Mouse (Mus musculus) embryonic facial prominence, embryonic 15.5 days (tissue): ENCODE measurements around the gene Mvb12b. TPM values are rescaled to one million over a fixed set of nuclear protein-coding genes. Genes with fewer than 3 reads are reported as not detected.
"Not testable (repeated sequence)": the region's sequence is repeated elsewhere in the genome, so short reads cannot be mapped to it uniquely, and the experiment has no call there.

Source experiments
- ATAC-seq: fragments of 200-750 bp; cut with Nextera tagmentation; 2 replicates; pipeline ENCODE4 v1.8.0; 2017; ENCODE audit warnings: low read depth, moderate TSS enrichment; ENCODE audit not compliant: insufficient number of reproducible peaks, low FRiP score, low TSS enrichment
- H3K27ac ChIP-seq: fragments of 300-500 bp; sonication (generic); replicated peaks from 2 replicates; pipeline ENCODE4 v1.5.1; 2015; ENCODE audit warnings: mild to moderate bottlenecking, inconsistent platforms
- H3K27me3 ChIP-seq: fragments of 300-500 bp; sonication (generic); 2 replicates; pipeline ENCODE4 v1.6.1; 2015; ENCODE audit warnings: inconsistent platforms
- H3K36me3 ChIP-seq: fragments of 300-500 bp; sonication (generic); 2 replicates; pipeline ENCODE4 v1.6.1; 2015; ENCODE audit warnings: mild to moderate bottlenecking, inconsistent platforms
- H3K4me1 ChIP-seq: fragments of 300-500 bp; sonication (generic); 2 replicates; pipeline ENCODE4 v1.6.1; 2015; ENCODE audit warnings: inconsistent platforms
- H3K4me2 ChIP-seq: fragments of 300-500 bp; sonication (generic); replicated peaks from 2 replicates; pipeline ENCODE4 v1.6.1; 2015; ENCODE audit warnings: mild to moderate bottlenecking, inconsistent platforms
- H3K4me3 ChIP-seq: fragments of 300-500 bp; sonication (generic); replicated peaks from 2 replicates; pipeline ENCODE4 v1.5.1; 2015; ENCODE audit warnings: mild to moderate bottlenecking, inconsistent platforms
- H3K9ac ChIP-seq: fragments of 300-500 bp; sonication (generic); 2 replicates; pipeline ENCODE4 v1.6.1; 2015; ENCODE audit warnings: inconsistent platforms
- H3K9me3 ChIP-seq: fragments of 300-500 bp; sonication (generic); replicated peaks from 2 replicates; pipeline ENCODE4 v1.6.1; 2016; ENCODE audit warnings: inconsistent platforms
- WGBS: fragments of 180-500 bp; shearing (Covaris S2); methylation state at CpG from one replicate; pipeline ENCODE4 v1.1.7; 2015; 5-methylcytosine and 5-hydroxymethylcytosine counted together
- polyA plus RNA-seq: library from polyadenylated mRNA; unstranded; fragments of >200 nt; fragmentation: Nextera tagmentation; extraction: Ambion mirVana; gene quantifications from 2 replicates; pipeline ENCODE4 v1.2.1, GENCODE M21; 2015

Gene Mvb12b
- polyA plus RNA-seq, 1 experiment from 2014 or later, result 22.8 TPM

DNA sequence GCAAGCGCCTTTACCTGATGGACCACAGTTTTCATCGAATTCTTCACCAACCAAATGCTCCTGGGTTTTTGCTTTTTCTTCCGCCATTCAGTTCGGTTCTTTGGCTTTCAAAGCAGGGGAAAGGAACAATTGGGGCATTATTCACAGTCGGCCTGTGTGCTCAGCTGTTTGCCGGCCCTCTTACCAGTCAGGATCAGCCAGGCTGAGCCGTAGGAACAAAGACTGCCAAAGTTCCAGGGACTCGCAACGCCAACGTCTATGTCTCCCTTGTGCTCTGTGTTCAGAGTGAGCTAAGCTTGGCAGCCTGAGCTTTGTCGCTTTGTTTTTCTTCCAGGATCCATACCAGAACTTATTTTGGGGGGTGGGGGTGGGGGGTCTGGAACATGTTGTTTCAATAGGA is 28.9 kb upstream of the Mvb12b start:
- 40% methylated on average over 11 of the region's 11 CpGs for WGBS
- no peak overlapping the region for H3K4me3 ChIP-seq
- 0 out of 2 replicates have a peak, but pooled peaks cover 4% of the 10 kb centered on the region for H3K27me3 ChIP-seq
- H3K4me2 ChIP-seq, result no peak overlapping the region
- H3K27ac ChIP-seq, result no peak overlapping the region
- no peak for ATAC-seq
- peaks cover 10% of the 10 kb centered on the region; the same call in 1 of the 2 replicates for H3K4me1 ChIP-seq
- no peaks in the 10 kb centered on the region for H3K9me3 ChIP-seq
- H3K36me3 ChIP-seq, result no peaks in the 10 kb centered on the region
- no peak overlapping the region for H3K9ac ChIP-seq

DNA sequence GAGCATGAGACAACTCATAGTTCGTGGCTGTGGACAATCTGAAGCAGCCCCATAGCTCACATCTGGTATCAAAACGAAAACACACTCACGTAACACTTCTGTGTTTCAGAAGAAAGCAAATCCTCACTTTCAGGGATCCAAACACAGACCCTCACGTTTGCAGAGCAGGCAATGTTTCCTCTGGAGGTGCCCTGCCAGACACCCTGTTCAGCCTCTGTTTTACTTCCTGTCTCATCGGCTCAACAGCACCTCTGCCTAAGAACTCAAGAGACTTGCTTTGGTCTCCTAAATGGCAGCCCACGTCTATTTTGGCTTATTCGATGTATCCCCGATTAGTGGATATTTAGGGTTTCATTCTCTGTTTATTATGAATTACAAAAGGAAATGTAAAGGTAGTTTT is 27.3 kb upstream of the Mvb12b start:
- no peak overlapping the region for H3K4me3 ChIP-seq
- H3K9ac ChIP-seq, result no peak overlapping the region
- H3K36me3 ChIP-seq, result no peaks in the 10 kb centered on the region
- H3K4me1 ChIP-seq, result peaks cover 7% of the 10 kb centered on the region; the same call in 1 of the 2 replicates
- H3K4me2 ChIP-seq, result no peak overlapping the region
- H3K27me3 ChIP-seq, result no peaks in the 10 kb centered on the region
- H3K9me3 ChIP-seq, result no peaks in the 10 kb centered on the region
- 63% methylated on average over 8 of the region's 8 CpGs for WGBS
- no peak overlapping the region for H3K27ac ChIP-seq
- ATAC-seq, result no peak

DNA sequence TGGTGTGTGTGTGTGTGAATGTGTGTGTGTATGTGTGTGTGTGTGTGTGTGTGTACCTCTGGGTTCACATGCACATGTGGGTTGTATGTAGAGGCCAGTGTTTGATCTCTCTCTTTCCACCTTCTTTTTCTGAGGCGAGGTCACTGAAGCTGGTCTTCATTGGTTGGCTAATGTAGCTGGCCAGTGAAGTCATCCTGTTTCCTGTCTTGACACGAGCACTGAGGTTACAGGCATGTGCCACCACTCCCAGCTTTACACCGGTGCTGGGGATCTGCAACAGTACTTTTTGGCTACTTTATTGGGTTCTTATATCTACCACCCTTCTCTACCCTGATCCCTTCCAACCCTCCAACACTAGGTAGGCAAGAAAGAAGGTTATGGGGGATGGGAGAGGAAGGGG is 26.6 kb upstream of the Mvb12b start:
- H3K9me3 ChIP-seq, result no peaks in the 10 kb centered on the region
- no peaks in the 10 kb centered on the region for H3K27me3 ChIP-seq
- H3K4me2 ChIP-seq, result no peak overlapping the region
- ATAC-seq, result no peak
- 55% methylated on average over 2 of the region's 3 CpGs for WGBS
- H3K4me3 ChIP-seq, result no peak overlapping the region
- H3K9ac ChIP-seq, result no peak overlapping the region
- no peak overlapping the region for H3K27ac ChIP-seq
- H3K36me3 ChIP-seq, result no peaks in the 10 kb centered on the region
- 0 out of 2 replicates have a peak, but pooled peaks cover 3% of the 10 kb centered on the region for H3K4me1 ChIP-seq

DNA sequence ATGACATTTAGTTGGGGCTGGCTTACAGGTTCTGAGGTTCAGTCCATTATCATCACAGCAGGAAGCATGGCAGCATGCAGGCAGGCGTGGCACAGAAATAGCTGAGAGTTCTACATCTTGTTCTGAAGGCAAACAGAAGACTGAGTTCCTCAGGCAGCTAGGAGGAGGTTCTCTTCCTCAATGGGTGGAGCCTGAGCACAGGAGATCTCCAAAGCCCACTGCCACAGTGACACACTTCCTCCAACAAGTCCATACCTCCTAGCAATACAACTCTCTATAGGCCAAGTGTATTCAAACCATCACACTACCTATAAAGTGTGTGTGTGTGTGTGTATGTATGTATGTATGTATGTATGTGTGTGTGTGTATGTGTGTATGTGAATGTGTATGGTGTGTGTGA is 25.9 kb upstream of the Mvb12b start:
- not testable (repeated sequence) for H3K27ac ChIP-seq, H3K36me3 ChIP-seq, ATAC-seq, H3K9me3 ChIP-seq, H3K9ac ChIP-seq, H3K4me2 ChIP-seq, H3K4me1 ChIP-seq, H3K27me3 ChIP-seq, H3K4me3 ChIP-seq
- WGBS, result 62% methylated on average over 1 of the region's 1 CpGs

DNA sequence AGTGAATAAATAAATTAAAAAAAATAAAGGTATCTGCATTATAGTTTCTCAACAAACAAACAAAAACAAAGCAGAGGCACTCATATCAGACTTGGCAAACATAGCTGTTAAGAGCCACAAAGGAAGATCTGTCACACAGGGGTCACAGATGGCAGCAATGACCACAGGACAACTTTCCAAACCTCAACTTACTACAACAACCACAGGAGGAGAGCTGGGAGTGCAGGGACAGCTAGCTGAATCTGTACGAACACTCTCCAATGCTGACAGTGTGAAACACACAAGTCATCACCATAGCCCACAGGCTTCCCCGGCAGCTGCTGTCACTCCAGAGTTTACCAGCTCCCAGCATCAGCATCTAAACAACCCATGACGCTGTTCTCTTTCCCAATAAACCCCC is 25.0 kb upstream of the Mvb12b start:
- Histone ChIP-seq H3K4me2 (no peak overlapping the region), H3K27ac (no peak overlapping the region), H3K4me1 (peaks cover 10% of the 10 kb centered on the region), H3K9ac (no peak overlapping the region), H3K9me3 (no peaks in the 10 kb centered on the region), H3K4me3 (no peak overlapping the region), H3K36me3 (no peaks in the 10 kb centered on the region), H3K27me3 (no peaks in the 10 kb centered on the region)
- WGBS, result 69% methylated on average over 3 of the region's 3 CpGs
- no peak for ATAC-seq

DNA sequence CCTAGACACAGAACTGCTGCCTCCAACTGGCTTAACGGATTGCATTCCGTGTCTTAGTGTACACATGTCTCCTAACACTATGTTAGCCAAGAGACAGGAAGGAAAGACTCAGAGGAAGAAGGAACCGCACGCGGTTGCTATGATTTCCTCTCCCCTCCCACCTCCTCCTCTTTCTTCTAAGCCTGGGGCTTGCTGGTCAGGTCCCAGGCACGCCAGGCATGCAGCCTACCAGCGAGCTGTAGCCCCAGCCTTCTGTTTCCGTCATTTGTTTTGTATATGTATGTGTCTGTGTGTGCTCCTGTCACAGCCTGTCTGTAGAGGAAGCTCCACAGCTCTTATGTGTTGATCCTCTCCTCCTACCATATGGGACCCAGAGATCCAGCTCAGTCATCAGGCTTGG is 20.6 kb upstream of the Mvb12b start:
- peak overlapping the region; percentile 68 for H3K27ac ChIP-seq
- no peak overlapping the region for H3K4me2 ChIP-seq
- no peaks in the 10 kb centered on the region for H3K27me3 ChIP-seq
- no peaks in the 10 kb centered on the region for H3K9me3 ChIP-seq
- 10% methylated on average over 8 of the region's 8 CpGs for WGBS
- ATAC-seq, result peak; percentile 67
- H3K36me3 ChIP-seq, result no peaks in the 10 kb centered on the region
- peaks cover 7% of the 10 kb centered on the region for H3K4me1 ChIP-seq
- no peak overlapping the region for H3K4me3 ChIP-seq
- no peak overlapping the region for H3K9ac ChIP-seq

DNA sequence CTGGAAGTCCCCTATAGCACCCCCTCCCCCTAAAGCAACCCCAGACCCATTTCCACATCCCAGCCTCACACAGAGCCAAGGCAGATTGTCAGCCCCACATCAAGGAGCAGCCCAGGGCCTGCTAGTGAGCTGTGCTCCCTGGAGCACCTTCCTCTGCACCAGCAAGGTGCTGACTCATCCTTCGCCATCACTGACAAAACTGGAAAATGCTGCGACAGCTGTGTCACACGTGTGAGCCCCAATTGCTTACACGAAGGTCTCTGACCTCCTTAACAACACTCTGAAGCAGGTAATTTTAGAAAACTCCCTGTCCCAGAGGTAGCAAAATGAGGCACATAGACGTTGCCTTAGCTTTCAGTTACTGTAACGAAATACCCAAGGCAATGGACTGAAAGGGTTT is 19.4 kb upstream of the Mvb12b start:
- no peaks in the 10 kb centered on the region for H3K27me3 ChIP-seq
- H3K27ac ChIP-seq, result no peak overlapping the region
- H3K36me3 ChIP-seq, result no peaks in the 10 kb centered on the region
- ATAC-seq, result no peak
- WGBS, result 79% methylated on average over 6 of the region's 6 CpGs
- no peaks in the 10 kb centered on the region for H3K9me3 ChIP-seq
- peaks cover 7% of the 10 kb centered on the region for H3K4me1 ChIP-seq
- no peak overlapping the region for H3K4me3 ChIP-seq
- no peak overlapping the region for H3K4me2 ChIP-seq
- no peak overlapping the region for H3K9ac ChIP-seq

DNA sequence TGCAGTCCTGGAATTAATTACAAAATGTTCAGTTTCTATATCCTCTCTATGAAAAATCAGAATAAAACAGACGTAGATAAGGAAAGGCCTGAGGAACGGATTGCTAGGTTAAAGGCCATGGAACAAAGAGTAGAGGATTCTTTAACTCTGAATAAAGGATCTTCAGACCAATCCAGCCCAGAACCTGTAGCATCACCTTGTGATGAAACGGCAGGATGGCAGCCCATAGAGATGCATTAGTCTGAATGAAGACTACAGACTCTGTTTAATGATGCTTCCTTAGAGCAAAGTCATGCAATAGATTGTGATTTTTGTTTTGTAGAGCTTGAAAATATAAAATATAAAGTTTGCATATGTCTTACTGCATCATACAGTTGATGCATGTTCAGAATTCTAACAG is 8.1 kb upstream of the Mvb12b start:
- H3K4me3 ChIP-seq, result no peak overlapping the region
- H3K9ac ChIP-seq, result no peak overlapping the region
- no peaks in the 10 kb centered on the region for H3K27me3 ChIP-seq
- ATAC-seq, result no peak
- no peak overlapping the region for H3K4me2 ChIP-seq
- WGBS, result 75% methylated on average over 3 of the region's 3 CpGs
- H3K4me1 ChIP-seq, result no peaks in the 10 kb centered on the region
- H3K36me3 ChIP-seq, result no peaks in the 10 kb centered on the region
- H3K27ac ChIP-seq, result no peak overlapping the region
- no peaks in the 10 kb centered on the region for H3K9me3 ChIP-seq

DNA sequence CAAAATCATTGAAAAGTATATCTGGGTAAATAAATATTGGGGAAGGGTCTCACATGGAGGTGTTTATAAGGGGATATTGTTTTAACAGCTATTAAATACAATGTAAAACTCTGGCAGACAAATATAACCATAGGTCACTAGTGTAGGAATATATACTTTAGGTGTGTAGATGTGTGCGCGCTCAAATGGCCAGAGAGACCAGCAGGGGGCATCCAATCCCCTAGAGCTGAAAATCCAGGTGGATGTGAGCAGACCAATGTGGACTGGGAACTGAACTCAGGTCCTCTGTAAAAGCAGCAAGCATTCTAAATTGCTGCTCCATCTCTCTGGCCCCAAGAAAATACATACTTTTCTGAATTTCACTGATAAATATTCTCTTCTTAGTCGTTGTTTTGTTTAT is 5.4 kb upstream of the Mvb12b start:
- 86% methylated on average over 3 of the region's 3 CpGs for WGBS
- Histone ChIP-seq H3K27me3 (no peaks in the 10 kb centered on the region), H3K4me2 (no peak overlapping the region), H3K9me3 (no peaks in the 10 kb centered on the region), H3K4me1 (no peaks in the 10 kb centered on the region), H3K27ac (no peak overlapping the region), H3K4me3 (no peak overlapping the region), H3K9ac (no peak overlapping the region), H3K36me3 (no peaks in the 10 kb centered on the region)
- no peak for ATAC-seq

DNA sequence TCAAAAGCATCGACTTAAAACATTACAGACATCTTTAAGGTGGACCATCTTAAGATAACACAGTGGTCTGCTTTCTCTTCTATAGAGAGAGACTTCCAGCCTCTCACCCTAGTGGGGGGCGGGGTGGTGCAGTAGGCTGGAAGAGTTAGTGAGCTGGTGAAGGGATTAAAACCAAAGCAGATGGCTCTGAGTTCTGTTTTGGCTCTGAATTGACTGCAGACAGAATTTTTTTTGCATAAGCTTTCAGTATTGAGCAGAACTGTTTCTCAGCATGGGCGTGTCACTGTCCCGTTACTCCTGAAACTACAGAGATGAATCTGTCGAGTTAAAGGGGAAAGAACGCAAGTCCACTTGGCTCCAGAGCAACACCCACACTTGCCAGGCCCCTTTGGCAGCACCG is 4.6 kb upstream of the Mvb12b start:
- no peak overlapping the region for H3K4me3 ChIP-seq
- no peak overlapping the region for H3K4me2 ChIP-seq
- H3K4me1 ChIP-seq, result peaks cover 7% of the 10 kb centered on the region
- no peak for ATAC-seq
- H3K27ac ChIP-seq, result no peak overlapping the region
- H3K36me3 ChIP-seq, result no peaks in the 10 kb centered on the region
- no peaks in the 10 kb centered on the region for H3K27me3 ChIP-seq
- H3K9me3 ChIP-seq, result no peaks in the 10 kb centered on the region
- 51% methylated on average over 7 of the region's 7 CpGs for WGBS
- H3K9ac ChIP-seq, result no peak overlapping the region

DNA sequence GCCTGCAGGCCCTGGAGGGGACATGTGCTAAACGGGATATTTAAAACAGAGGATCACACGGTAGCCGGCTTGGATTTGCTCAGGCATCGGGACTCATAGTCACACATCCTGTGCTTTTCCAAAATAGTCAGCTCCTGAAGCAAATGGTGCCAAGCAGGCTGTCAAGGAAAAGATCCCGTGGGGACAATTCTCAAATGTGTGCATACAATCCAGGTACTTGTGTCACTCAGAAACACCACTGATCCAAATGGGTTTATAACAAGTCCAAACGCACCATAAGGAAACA is 297 bp upstream of the Mvb12b start:
- no peaks in the 10 kb centered on the region for H3K27me3 ChIP-seq

DNA sequence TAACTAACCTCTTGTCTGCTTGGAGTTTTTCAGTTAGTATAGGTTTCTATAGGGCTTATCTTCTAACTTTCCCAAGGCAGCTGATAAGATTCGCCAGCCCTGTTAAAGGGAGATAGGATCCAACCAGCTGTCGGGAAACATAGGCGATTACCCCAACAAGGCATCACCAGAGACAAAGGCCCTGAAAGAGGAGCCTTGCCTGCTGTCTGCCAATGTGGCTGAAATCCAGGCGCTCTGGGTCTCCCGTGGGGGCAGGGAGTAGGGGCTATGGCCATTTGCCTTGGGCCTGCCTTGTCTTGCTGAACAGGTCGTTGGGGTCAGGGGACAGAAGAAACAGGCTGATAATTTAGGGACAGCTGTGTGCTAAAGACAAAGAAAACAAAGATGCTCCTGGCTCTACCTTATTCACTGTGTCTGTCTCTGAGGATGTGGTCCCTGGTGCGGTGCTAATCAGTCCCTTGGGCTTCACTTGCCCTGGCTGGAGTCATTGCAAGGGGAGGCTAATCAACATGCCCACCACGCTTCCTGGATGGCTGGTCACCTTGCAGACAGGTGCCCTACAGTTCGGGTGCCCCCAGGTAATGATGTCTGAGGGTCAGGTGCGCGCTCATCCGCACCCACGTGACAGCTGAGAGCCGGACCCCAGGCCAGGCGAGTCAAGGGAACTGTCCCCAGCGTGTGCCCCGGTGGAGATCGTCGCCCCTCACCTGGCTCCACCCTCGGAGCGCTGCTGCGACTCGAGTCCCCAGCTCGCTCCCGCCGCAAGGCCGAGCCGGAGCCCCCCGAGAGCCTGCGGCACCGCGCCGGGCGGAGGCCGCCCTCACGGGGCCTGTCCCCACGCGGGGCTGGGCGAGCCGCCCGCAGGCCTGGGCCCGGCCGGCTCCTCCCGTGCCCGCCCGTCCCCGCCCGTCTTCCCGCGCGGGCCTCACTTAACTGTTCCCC is 1.1 kb downstream of the Mvb12b start:
- H3K4me1 ChIP-seq, result peaks cover 36% of the 10 kb centered on the region
- H3K27ac ChIP-seq, result peak overlapping the region; percentile 82
- WGBS, result 1% methylated on average over 51 of the region's 51 CpGs
- peak overlapping the region; percentile 79 for H3K4me2 ChIP-seq
- H3K27me3 ChIP-seq, result no peaks in the 10 kb centered on the region
- peak overlapping the region; percentile 93 for H3K9ac ChIP-seq
- peak; percentile 44 for ATAC-seq
- peak overlapping the region; percentile 70 for H3K4me3 ChIP-seq
- no peaks in the 10 kb centered on the region for H3K9me3 ChIP-seq
- no peaks in the 10 kb centered on the region for H3K36me3 ChIP-seq

More for the DNA sequence above, 297 bp upstream of the Mvb12b start:
- Histone ChIP-seq H3K4me3 (peak overlapping the region; percentile 70), H3K27ac (peak overlapping the region; percentile 82), H3K4me2 (peak overlapping the region; percentile 79), H3K9ac (peak overlapping the region; percentile 93), H3K4me1 (peaks cover 31% of the 10 kb centered on the region), H3K9me3 (no peaks in the 10 kb centered on the region), H3K36me3 (no peaks in the 10 kb centered on the region)
- no peak for ATAC-seq
- WGBS, result 45% methylated on average over 6 of the region's 6 CpGs
